Mouse (Mus musculus) left cerebral cortex, adult 2 months (tissue): ENCODE measurements around the gene Qsox1. TPM values are rescaled to one million over a fixed set of nuclear protein-coding genes. Genes with fewer than 3 reads are reported as not detected.

Source experiments
- DNase-seq, 2 experiments: peaks; one replicate each; pipeline ENCODE4 v3.0.0; 2021 to 2022; ENCODE audit warnings: low spot score in 2 of 2, mixed read lengths in 1 of 2; ENCODE audit errors: extremely low spot score in 1 of 2
- H3K27ac ChIP-seq: fragments of 200-600 bp; 2 replicates; pipeline ENCODE4 v1.8.1; 2022
- H3K4me3 ChIP-seq: fragments of 200-600 bp; 2 replicates; pipeline ENCODE4 v1.8.1; 2022
- CTCF ChIP-seq: fragments of 200-600 bp; IDR thresholded peaks from 2 replicates; pipeline ENCODE4 v1.8.1; 2022; ENCODE audit warnings: antibody characterized with exemption, mild to moderate bottlenecking, moderate library complexity
- intact Hi-C: fragments of 180-260 bp; cut with DNase I; formaldehyde crosslinking; loops from one replicate; pipeline ENCODE4 v1.15.1; 2025
- total RNA-seq, 2 experiments: library from RNA; stranded (reverse); gene quantifications; 2 replicates each; pipeline ENCODE4 v1.2.3; 2021

Qsox1 gene
- total RNA-seq, 2 experiments from 2014 or later, result 28.2 to 32.2 TPM

DNA sequence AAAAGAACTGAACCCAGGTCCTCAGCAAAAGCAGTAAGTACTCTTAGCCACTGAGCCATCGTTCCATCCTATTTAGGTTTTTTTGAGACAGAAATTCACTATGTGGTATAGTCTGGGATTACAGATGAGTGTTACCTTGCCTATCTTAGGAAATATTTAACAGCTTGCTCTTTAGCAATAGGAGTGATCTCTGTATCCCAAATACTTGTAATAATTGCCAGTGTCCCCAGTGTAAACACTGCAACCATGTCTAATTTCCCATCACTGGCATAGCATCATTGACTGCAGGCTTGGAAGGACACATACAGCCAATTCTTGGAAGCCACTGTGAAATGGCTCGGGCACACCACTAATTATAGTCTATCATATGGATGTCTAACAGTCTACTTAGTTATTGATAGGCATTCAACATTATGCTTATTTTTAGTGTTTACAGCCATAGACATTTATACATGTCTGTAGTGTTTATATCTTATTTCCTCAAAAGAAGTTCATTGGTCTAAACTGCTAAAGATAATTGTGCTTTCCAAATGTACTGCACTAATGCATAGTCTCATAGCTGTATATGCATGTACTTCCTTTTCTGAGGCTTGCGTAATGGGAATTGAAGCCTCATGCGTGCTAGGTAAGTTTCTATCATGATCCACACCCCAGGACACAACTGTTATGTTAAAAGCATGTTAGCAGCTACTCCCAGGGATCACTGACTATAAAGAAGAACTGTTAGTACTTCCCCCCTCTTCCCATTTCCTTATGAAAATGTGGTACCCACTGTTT is 13.4 kb upstream of the Qsox1 start:
- H3K27ac ChIP-seq, result no peak overlapping the region
- H3K4me3 ChIP-seq, result no peak overlapping the region
- intact Hi-C loops, result no loop called here
- DNase-seq, result no peak
- no peak for TF ChIP-seq CTCF

DNA sequence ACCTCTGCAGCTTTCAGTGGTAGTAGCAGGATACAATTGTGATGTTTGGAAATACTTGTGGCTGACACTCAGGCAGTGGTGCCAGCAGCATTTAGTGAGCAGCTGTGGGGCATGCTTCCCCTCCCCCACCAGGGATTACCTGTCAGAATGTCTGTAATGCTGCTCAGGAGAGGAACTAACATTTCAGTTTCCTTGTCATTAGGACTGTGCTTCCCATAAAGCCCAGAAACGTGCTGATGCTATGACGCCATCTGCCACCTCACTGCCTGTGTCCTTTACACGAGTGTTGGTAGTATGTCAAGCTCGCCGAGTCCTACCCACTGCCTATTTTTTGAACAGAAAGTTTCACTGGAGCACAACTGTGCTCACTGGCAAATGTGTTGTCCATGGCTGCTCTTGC is 8.0 kb upstream of the Qsox1 start:
- DNase-seq, result no peak
- Histone ChIP-seq H3K27ac (no peak overlapping the region), H3K4me3 (no peak overlapping the region)
- intact Hi-C loops, result no loop called here
- TF ChIP-seq CTCF, result no peak

- H3K27ac ChIP-seq, result no peak overlapping the region
- H3K4me3 ChIP-seq, result no peak overlapping the region
- intact Hi-C loops, result no loop called here
- no peak for DNase-seq
- no peak for TF ChIP-seq CTCF
Observed at GRCm38 (mm10) chr1:155816167-155816566, 3.5 kb upstream of the Qsox1 start.

GRCm38 (mm10) chr1:155811995-155812580 is 601 bp downstream of the Qsox1 start:
- Histone ChIP-seq H3K4me3 (peak overlapping the region; percentile 93), H3K27ac (peak overlapping the region; percentile 73)
- intact Hi-C loops, result no loop called here
- DNase-seq, result no peak
- no peak for TF ChIP-seq CTCF

DNA sequence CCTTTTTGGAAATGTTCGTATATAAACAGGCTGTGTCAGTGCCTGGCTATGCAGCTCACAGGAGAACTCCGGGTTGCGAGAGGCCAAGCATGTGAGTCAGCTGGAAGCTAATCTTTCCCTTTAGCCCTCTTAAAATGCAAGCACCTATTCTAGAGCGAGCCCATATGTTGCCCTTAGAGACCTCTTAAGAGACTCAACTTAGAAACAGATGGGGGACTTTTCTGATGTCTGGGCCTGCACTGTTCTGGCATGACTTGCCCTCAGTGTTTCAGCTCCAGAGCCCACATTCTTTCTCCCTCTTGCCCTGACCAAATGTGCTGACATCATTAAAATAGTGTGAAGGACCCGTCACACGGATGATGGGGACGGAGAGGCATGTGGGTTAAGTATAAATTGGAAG is 2.1 kb downstream of the Qsox1 start:
- no peak for TF ChIP-seq CTCF
- intact Hi-C loops, result no loop called here
- H3K27ac ChIP-seq, result no peak overlapping the region

DNA sequence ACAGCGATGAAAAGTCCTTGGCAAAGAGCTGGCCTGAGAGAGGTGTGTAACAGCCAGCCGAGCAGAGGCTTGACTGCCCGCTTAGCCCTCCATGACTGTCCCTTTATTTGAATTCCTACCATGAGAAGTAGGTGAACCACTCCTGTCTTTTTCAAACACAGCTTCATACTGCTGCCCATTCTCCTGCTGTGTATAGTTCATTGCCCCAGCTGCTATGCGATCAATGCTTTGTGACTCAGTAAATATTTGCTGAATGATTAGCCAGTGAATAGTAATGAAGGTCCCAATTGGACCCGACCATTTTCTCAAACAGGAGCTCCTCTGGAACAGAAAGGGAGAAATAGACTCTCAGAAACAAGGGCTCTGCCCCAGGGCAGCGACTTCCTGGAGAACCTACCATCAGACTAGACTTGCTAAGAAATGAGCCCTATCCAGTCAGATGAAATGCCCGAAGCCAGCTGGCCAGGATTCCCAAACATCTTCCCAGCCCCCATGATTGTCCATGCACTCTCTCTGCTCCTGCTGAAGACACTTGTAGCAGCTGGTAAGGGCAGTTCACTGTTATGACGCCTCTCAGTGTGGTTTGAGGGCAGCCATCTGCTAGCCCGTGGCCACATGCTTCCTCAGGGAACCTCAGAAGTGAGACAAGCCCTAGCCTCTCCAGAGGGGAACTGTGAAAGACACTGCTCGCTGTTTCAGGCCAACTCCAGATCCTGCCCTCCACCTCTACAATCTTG is 2.8 kb downstream of the Qsox1 start:
- no peak for TF ChIP-seq CTCF
- intact Hi-C loops, result no loop called here
- Histone ChIP-seq H3K27ac (no peak overlapping the region), H3K4me3 (no peak overlapping the region)
- no peak for DNase-seq

More for the DNA sequence above, 2.1 kb downstream of the Qsox1 start:
- no peak overlapping the region for H3K4me3 ChIP-seq
- no peak for DNase-seq

DNA sequence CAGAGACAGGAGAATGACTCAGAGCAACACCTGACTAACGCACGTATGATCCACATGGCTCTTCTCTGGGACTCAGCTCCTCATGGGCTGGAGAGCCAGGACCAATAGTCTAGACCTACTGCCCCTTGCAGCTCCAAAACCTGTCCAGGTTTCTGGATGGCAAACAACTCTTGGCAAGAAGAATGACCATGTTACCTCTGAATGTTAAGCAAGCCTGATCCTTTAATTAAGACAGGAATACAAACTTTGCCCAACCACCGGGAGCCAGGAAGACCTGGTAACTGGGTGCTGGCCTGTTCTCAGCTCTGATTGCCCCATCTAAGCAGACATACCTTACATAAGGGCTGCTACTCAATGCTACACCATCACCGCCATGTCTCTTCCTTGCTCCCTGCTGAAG is 4.4 kb downstream of the Qsox1 start:
- Histone ChIP-seq H3K4me3 (no peak overlapping the region), H3K27ac (no peak overlapping the region)
- DNase-seq, result no peak
- intact Hi-C loops, result no loop called here
- no peak for TF ChIP-seq CTCF

DNA sequence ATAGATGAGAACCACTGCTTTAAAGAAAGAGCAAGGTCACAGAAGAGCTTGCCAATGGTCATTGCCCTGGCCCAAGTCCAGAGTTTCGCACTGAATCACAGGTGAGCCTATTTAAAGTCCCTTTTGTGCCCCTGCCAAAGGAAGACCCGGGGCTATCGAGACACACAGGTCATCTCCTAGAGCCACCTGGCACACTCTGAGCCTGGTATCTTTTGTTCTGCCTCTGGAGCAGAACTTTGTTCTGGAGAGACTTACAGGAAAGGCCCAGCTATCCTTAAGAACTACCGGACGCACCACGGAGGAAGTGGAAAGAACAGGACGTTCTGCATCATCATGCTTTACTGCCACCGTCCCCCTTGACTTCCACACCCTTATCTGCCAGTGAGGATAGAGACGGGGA is 7.1 kb downstream of the Qsox1 start:
- TF ChIP-seq CTCF, result no peak
- Histone ChIP-seq H3K27ac (no peak overlapping the region), H3K4me3 (no peak overlapping the region)
- no peak for DNase-seq
- intact Hi-C loops, result no loop called here

DNA sequence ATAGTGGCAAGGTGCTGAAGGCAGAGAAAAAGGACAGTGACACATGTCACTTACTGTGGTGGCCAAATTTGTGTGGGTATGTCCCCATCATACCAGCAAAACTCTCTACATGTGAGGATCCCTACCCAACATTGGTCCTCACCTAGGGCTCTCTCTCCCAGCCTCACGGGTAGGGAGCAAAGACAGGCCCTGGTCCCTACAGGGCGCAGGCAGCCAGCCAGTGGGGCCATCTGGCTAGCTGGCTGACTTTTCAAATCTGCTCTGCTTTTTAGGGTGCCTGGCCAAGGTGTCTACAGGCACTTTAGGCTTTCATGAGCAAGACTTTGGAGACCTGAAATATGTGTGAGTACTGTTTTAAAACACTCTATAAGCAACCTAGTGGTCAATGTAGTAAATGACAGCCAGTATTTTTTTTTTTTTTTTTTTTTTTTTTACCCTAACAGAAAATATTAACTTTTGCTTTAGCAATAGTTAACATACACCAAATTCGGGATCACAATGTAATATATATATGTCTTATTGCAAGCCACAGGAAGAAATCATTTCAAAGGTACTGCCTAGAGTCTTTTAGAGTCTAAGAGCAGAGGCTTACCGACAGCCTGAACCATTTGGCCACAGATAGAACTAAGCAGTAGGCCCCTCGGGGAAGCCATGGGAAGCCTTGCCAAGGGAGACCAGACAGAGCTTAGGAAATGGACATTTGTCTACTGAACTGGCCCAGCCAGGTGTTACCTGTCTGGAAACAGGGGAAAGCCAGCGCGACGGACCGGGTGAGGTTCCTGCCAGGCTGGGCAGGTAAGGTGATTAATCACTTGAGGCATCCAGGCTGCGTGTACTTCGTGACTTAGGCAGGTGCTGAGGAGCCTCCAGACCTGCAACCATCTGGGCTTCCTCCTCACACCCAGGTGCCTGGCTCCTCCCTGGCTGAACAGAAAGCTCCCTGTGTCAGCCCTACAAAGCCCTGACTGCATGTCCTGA is 11.4 kb downstream of the Qsox1 start:
- peak; percentile 21 for TF ChIP-seq CTCF
- Histone ChIP-seq H3K4me3 (no peak overlapping the region), H3K27ac (no peak overlapping the region)
- DNase-seq, result no peak
- intact Hi-C loops, result no loop called here

DNA sequence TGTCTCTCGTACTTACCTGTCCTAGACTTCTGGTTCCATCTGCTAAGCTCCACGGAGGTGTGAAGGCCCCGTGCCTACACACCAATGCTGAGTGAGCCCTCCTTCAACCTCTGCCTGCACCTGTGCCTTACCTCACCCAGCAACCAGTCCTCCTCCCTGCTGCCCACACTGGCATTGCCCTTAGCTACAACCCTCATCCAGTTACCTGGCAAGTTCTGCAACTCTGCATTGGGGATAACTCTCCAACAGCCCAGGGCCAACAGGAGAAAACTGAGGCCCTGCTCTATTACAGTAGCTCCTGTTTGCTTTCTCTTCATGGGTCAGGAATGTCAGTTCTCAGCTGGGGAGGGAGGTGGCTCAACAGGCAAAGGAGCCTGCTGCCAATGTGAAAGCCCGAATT is 14.7 kb downstream of the Qsox1 start:
- intact Hi-C loops, result no loop called here
- no peak for TF ChIP-seq CTCF
- no peak overlapping the region for H3K27ac ChIP-seq
- H3K4me3 ChIP-seq, result no peak overlapping the region
- no peak for DNase-seq

- TF ChIP-seq CTCF, result no peak
- no peak overlapping the region for H3K4me3 ChIP-seq
- no peak overlapping the region for H3K27ac ChIP-seq
- DNase-seq, result no peak
- intact Hi-C loops, result no loop called here
Observed at GRCm38 (mm10) chr1:155797425-155797824, 15.3 kb downstream of the Qsox1 start.
